Mouse (Mus musculus): ENCODE results near the gene Insr. TPM values are rescaled to one million over a fixed set of nuclear protein-coding genes. Genes with fewer than 3 reads are reported as not detected.
A peak's percentile ranks its signal among the peaks of the same experiment; 100 is the strongest.

Gene Insr
- total and polyA plus RNA-seq, 3 experiments: 5.3 to 7.6 TPM; not detected in 1

DNA sequence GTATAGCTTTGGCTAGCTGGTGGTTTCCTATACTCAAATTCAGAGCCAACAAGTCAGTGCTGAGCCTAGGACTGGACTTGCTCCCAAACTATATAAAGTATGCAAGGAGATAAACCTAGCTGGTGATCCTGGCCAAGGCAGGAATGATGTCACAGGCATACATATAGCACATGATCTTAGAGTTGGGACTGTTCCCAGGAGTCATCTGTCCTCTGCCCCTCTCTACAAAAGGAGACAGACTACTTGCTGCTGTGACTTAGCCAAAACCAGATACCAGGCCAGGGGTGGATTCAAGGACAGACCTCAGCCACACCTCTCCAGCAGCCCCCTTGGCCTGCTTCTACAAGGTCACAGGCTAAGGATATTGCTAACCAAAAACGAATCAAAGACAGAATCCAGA is 92.0 kb downstream of the Insr start:
- H3K27me3 ChIP-seq (ENCODE audit: control insufficient read depth in 1 of 2, insufficient read depth in 2 of 2, low read length in 2 of 2): no peaks in the 10 kb centered on the region
- H3K27ac ChIP-seq (ENCODE audit: control insufficient read depth, low read depth, low read length): no peak overlapping the region
- H3K36me3 ChIP-seq (ENCODE audit: control insufficient read depth in 1 of 2, insufficient read depth in 2 of 2, low read length in 2 of 2): peaks cover 0 to 1% of the 10 kb centered on the region in 2 experiments; a peak in 2 of 4 replicates

DNA sequence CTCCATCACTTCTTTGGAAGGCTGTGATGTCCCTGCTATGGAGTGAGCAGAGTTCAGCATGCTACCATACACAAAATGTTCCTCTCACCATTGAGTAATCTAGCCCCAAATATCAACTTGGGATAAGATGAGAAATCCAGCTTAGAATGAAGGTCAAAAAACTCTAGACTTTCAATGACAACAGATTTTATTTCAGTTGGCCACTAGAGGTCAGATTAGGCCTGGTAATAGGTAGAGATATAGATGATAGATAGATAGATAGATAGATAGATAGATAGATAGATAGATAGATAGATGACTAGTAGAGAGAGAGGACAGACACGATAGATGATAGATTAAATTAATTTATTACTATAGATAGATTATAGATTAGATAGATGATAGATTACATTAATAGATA is 99.5 kb downstream of the Insr start:
- peak; percentile 22 for DNase-seq (ENCODE audit: low read depth, low spot score)
- Histone ChIP-seq H3K4me3 (ENCODE audit: control insufficient read depth in 1 of 2, insufficient read depth in 1 of 2, low read depth in 2 of 2, low read length in 2 of 2) (no peak overlapping the region), H3K79me2 (ENCODE audit: control insufficient read depth, insufficient read depth, low read length, poor library complexity) (no peaks in the 10 kb centered on the region), H3K27me3 (ENCODE audit: control insufficient read depth in 1 of 2, insufficient read depth in 2 of 2, low read length in 2 of 2) (no peaks in the 10 kb centered on the region), H3K27ac (ENCODE audit: control insufficient read depth, low read depth, low read length) (no peak overlapping the region), H3K36me3 (ENCODE audit: control insufficient read depth in 1 of 2, insufficient read depth in 2 of 2, low read length in 2 of 2) (no peaks in the 10 kb centered on the region), H3K9ac (ENCODE audit: control insufficient read depth, low read depth, low read length, poor library complexity, severe bottlenecking) (no peak overlapping the region), H3K4me1 (ENCODE audit: control insufficient read depth in 1 of 2, insufficient read depth in 2 of 2, low read length in 2 of 2) (no peaks in the 10 kb centered on the region), H3K9me3 (replicated peaks; ENCODE audit: insufficient read depth, low read length) (no peaks in the 10 kb centered on the region)
- no peak for TF ChIP-seq RCOR1 (IDR thresholded peaks at IDR 0.05; ENCODE audit: low read depth, low read length)
- no peak for TF ChIP-seq ZKSCAN1 (IDR thresholded peaks at IDR 0.05; ENCODE audit: low read depth, low read length)
- TF ChIP-seq CTCF (IDR thresholded peaks at IDR 0.05 in 2 of 3, conservative IDR thresholded peaks at IDR 0.05 in 1 of 3; ENCODE audit: control insufficient read depth in 1 of 3, insufficient read depth in 1 of 3, low read depth in 2 of 3, low read length in 3 of 3, poor library complexity in 1 of 3, severe bottlenecking in 1 of 3): peak in 1 of 3 experiments; percentile 38; a peak in 2 of 6 replicates
- no peak for TF ChIP-seq POLR2AphosphoS2 (IDR thresholded peaks at IDR 0.05; ENCODE audit: low read length)
- no peak for TF ChIP-seq HCFC1 (IDR thresholded peaks at IDR 0.05; ENCODE audit: low read depth, low read length)
- no peak for TF ChIP-seq ELF1 (IDR thresholded peaks at IDR 0.05; ENCODE audit: low read depth, low read length)
- no peak for TF ChIP-seq ZMIZ1 (IDR thresholded peaks at IDR 0.05; ENCODE audit: low read depth, low read length)
- TF ChIP-seq GABPA (IDR thresholded peaks at IDR 0.05; ENCODE audit: low read depth, low read length): no peak
- no peak for TF ChIP-seq MYB (IDR thresholded peaks at IDR 0.05; ENCODE audit: low read depth, low read length)
- no peak for TF ChIP-seq KAT2A (conservative IDR thresholded peaks at IDR 0.05; ENCODE audit: low read depth, low read length)
- TF ChIP-seq USF2 (IDR thresholded peaks at IDR 0.05; ENCODE audit: borderline replicate concordance in 1 of 2, insufficient read depth in 1 of 2, low read depth in 1 of 2, low read length in 2 of 2): no peak
- no peak for TF ChIP-seq MAZ (IDR thresholded peaks at IDR 0.05; ENCODE audit: low read depth, low read length)
- TF ChIP-seq SIN3A (IDR thresholded peaks at IDR 0.05; ENCODE audit: low read length): no peak
- no peak for TF ChIP-seq POLR2A (IDR thresholded peaks at IDR 0.05; ENCODE audit: control insufficient read depth in 1 of 2, insufficient read depth in 1 of 2, low read depth in 1 of 2, low read length in 2 of 2, poor library complexity in 1 of 2)
- peak; percentile 61 for TF ChIP-seq RAD21 (IDR thresholded peaks at IDR 0.05; ENCODE audit: low read depth, low read length)
- no peak for TF ChIP-seq TCF12 (IDR thresholded peaks at IDR 0.05; ENCODE audit: low read depth, low read length)
- no peak for TF ChIP-seq ETS1 (IDR thresholded peaks at IDR 0.05; ENCODE audit: low read depth, low read length)
- peak; percentile 65; the same call in 1 of the 2 replicates for TF ChIP-seq GATA1 (IDR thresholded peaks at IDR 0.05; ENCODE audit: low read depth, low read length)
- no peak for TF ChIP-seq E2F4 (IDR thresholded peaks at IDR 0.05; ENCODE audit: borderline replicate concordance, low read depth, low read length)
- no peak for TF ChIP-seq USF1 (IDR thresholded peaks at IDR 0.05; ENCODE audit: low read depth, low read length)
- peak; percentile 31 for TF ChIP-seq SMC3 (IDR thresholded peaks at IDR 0.05; ENCODE audit: low read depth, low read length)
- no peak for TF ChIP-seq CHD1 (IDR thresholded peaks at IDR 0.05; ENCODE audit: low read depth, low read length)
- TF ChIP-seq UBTF (IDR thresholded peaks at IDR 0.05; ENCODE audit: borderline replicate concordance, insufficient read depth, low read depth, low read length): no peak

More for the DNA sequence above, 92.0 kb downstream of the Insr start:
- TF ChIP-seq CHD2 (IDR thresholded peaks at IDR 0.05; ENCODE audit: low read length) (no peak), SIN3A (IDR thresholded peaks at IDR 0.05; ENCODE audit: low read length) (no peak), NRF1 (IDR thresholded peaks at IDR 0.05; ENCODE audit: insufficient read depth, low read depth, low read length, poor library complexity, severe bottlenecking) (no peak)
- H3K4me1 ChIP-seq (ENCODE audit: control insufficient read depth in 1 of 2, insufficient read depth in 2 of 2, low read length in 2 of 2): no peaks in the 10 kb centered on the region
- no peak overlapping the region for H3K4me3 ChIP-seq (ENCODE audit: control insufficient read depth in 1 of 2, insufficient read depth in 1 of 2, low read depth in 2 of 2, low read length in 2 of 2)
- H3K9ac ChIP-seq (ENCODE audit: control insufficient read depth, low read depth, low read length, poor library complexity, severe bottlenecking): no peak overlapping the region
- DNase-seq (ENCODE audit: low read depth, low spot score): no peak
- no peaks in the 10 kb centered on the region for H3K9me3 ChIP-seq (replicated peaks; ENCODE audit: insufficient read depth, low read length)
- no peaks in the 10 kb centered on the region for H3K79me2 ChIP-seq (ENCODE audit: control insufficient read depth, insufficient read depth, low read length, poor library complexity)
